Mouse (Mus musculus) heart, embryonic 13.5 days (tissue): Measurements from ENCODE around the gene Snx33. TPM values are rescaled to one million over a fixed set of nuclear protein-coding genes. Genes with fewer than 3 reads are reported as not detected.

ENCODE experiments used
- ATAC-seq: fragments of 200-750 bp; cut with Nextera tagmentation; 2 replicates; pipeline ENCODE4 v1.8.0; 2017; ENCODE audit warnings: moderate TSS enrichment; ENCODE audit not compliant: insufficient number of reproducible peaks, low FRiP score, low TSS enrichment; ENCODE audit errors: extremely low read depth
- H3K27ac ChIP-seq: fragments of 300-500 bp; sonication (generic); replicated peaks from 2 replicates; pipeline ENCODE4 v1.5.1; 2015; ENCODE audit warnings: moderate library complexity, mild to moderate bottlenecking, inconsistent platforms
- H3K27me3 ChIP-seq: fragments of 300-500 bp; sonication (generic); replicated peaks from 2 replicates; pipeline ENCODE4 v1.6.1; 2015; ENCODE audit warnings: mild to moderate bottlenecking, inconsistent platforms
- H3K36me3 ChIP-seq: fragments of 300-500 bp; sonication (generic); 2 replicates; pipeline ENCODE4 v1.6.1; 2015; ENCODE audit warnings: mild to moderate bottlenecking, inconsistent platforms
- H3K4me1 ChIP-seq: fragments of 300-500 bp; sonication (generic); 2 replicates; pipeline ENCODE4 v1.6.1; 2015; ENCODE audit warnings: inconsistent platforms
- H3K4me2 ChIP-seq: fragments of 300-500 bp; sonication (generic); 2 replicates; pipeline ENCODE4 v1.6.1; 2015; ENCODE audit warnings: inconsistent platforms, mild to moderate bottlenecking, moderate library complexity
- H3K4me3 ChIP-seq: fragments of 300-500 bp; sonication (generic); 2 replicates; pipeline ENCODE4 v1.5.1; 2015; ENCODE audit warnings: moderate library complexity, mild to moderate bottlenecking, inconsistent platforms
- H3K9ac ChIP-seq: fragments of 300-500 bp; sonication (generic); 2 replicates; pipeline ENCODE4 v1.6.1; 2015; ENCODE audit warnings: inconsistent platforms, mild to moderate bottlenecking, moderate library complexity
- H3K9me3 ChIP-seq: fragments of 300-500 bp; sonication (generic); 2 replicates; pipeline ENCODE4 v1.6.1; 2016; ENCODE audit warnings: inconsistent platforms
- WGBS: fragments of 180-500 bp; shearing (Covaris S2); methylation state at CpG from one replicate; pipeline ENCODE4 v1.1.7; 2015; ENCODE audit warnings: mixed read lengths; 5-methylcytosine and 5-hydroxymethylcytosine counted together
- polyA plus RNA-seq: library from polyadenylated mRNA; unstranded; fragments of >200 nt; fragmentation: Nextera tagmentation; extraction: Ambion mirVana; gene quantifications from 2 replicates; pipeline ENCODE4 v1.2.1, GENCODE M21; 2015

Snx33 gene
- polyA plus RNA-seq, 1 experiment from 2014 or later, result 6.6 TPM

DNA sequence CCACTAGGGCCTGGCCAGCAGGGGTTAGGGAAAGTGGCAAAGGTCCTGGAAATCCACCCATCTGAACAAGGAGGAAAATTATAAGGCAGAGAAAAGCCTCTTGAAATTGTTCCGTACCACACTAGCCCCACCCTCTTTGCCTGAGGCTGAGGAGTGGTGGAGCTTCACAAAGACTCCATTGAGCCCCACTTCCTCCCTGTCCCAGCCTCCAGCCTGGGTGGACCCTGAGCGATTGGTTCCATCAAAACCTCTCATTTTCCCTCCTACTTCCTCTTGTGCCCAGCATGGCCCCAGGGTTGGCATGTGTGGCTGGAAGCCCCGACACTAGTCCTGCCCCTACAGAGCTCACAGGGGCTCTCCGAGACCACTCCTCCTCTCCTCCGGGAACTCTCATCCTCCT is 50.9 kb downstream of the Snx33 start:
- no peak overlapping the region for H3K4me2 ChIP-seq
- 0 out of 2 replicates have a peak overlapping the region, but pooled peaks have one; percentile 33 for H3K27ac ChIP-seq
- 77% methylated on average over 5 of the region's 5 CpGs for WGBS
- no peaks in the 10 kb centered on the region for H3K27me3 ChIP-seq
- H3K36me3 ChIP-seq, result peaks cover 28% of the 10 kb centered on the region
- H3K9ac ChIP-seq, result 0 out of 2 replicates have a peak overlapping the region, but pooled peaks have one; percentile 58
- no peaks in the 10 kb centered on the region for H3K9me3 ChIP-seq
- H3K4me3 ChIP-seq, result no peak overlapping the region
- H3K4me1 ChIP-seq, result peaks cover 74% of the 10 kb centered on the region
- ATAC-seq, result no peak

DNA sequence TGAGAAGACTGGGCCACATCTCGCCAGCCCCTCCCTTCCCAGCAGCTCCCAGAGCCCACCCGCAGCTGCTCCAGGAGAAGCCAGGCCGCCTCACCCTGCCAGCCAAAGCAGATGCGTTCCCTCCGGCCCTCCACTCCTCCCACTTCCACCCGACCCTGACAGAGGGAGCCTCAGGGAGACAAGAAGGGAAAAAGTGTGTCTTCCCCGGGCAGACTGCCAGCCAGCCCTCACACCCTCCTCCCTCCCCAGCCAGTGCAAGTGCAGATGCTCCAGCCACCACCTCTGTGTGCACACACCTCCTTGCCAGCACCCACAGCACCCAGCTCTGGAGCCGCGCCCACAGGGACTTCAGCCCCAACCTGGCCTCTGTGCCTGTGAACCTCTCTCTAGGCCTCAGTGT is 51.4 kb downstream of the Snx33 start:
- peak overlapping the region; percentile 58 for H3K9ac ChIP-seq
- H3K27me3 ChIP-seq, result no peaks in the 10 kb centered on the region
- peaks cover 74% of the 10 kb centered on the region for H3K4me1 ChIP-seq
- H3K36me3 ChIP-seq, result peaks cover 24% of the 10 kb centered on the region
- no peak overlapping the region for H3K4me2 ChIP-seq
- H3K27ac ChIP-seq, result peak overlapping the region; percentile 33
- H3K9me3 ChIP-seq, result no peaks in the 10 kb centered on the region
- no peak for ATAC-seq
- no peak overlapping the region for H3K4me3 ChIP-seq
- WGBS, result 35% methylated on average over 9 of the region's 9 CpGs

- Histone ChIP-seq H3K4me3 (no peak overlapping the region), H3K27ac (peak overlapping the region; percentile 89), H3K4me2 (peak overlapping the region; percentile 14), H3K9me3 (no peaks in the 10 kb centered on the region), H3K4me1 (peaks cover 82% of the 10 kb centered on the region), H3K36me3 (peaks cover 13% of the 10 kb centered on the region), H3K9ac (peak overlapping the region; percentile 68), H3K27me3 (no peaks in the 10 kb centered on the region)
- ATAC-seq, result no peak
- WGBS, result 9% methylated on average over 1 of the region's 1 CpGs
These were observed 55.1 kb downstream of the Snx33 start for GRCm38 (mm10) chr9:56873097-56873496.

DNA sequence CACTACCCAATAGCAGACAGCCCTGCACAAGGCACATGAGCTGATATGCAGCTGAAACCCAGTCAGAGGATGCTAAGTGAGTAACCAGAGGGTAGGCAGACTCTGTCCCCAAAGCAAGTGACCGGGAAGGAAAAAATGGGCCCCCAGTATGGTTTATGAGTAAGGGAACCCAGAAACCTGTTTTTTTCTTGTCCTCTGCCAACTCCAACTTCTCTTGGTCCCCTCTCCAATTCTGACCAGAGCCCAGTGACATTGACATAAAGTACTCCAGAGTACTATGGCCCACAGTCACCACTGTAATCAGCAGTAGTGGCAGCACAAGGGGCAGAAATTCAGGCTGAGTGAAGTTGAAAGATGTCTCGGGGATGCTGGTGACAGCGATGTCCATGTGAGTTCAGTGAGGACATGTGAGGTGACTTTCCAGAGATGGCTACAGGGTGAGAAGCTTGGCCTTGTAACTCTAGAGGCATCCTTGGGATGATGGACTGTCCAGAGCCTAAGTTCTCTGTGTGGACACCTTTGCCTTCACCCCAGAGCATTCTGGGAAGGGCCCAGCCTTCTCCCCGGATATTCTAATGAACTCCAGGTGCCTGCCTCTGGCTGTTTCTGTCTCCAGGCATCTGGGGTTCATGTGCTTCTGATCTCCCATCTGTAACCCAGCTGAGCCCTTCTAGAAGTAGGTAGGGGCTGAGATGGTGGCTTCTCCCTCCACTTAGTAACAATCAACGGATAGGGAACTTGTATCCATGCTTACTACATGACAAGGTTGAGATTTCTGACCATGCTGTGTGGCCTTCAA is 55.9 kb downstream of the Snx33 start:
- WGBS, result 61% methylated on average over 5 of the region's 5 CpGs
- H3K4me2 ChIP-seq, result no peak overlapping the region
- H3K9me3 ChIP-seq, result no peaks in the 10 kb centered on the region
- H3K27me3 ChIP-seq, result no peaks in the 10 kb centered on the region
- H3K27ac ChIP-seq, result peak overlapping the region; percentile 89
- H3K9ac ChIP-seq, result peak overlapping the region; percentile 68
- no peak overlapping the region for H3K4me3 ChIP-seq
- ATAC-seq, result no peak
- H3K36me3 ChIP-seq, result peaks cover 12% of the 10 kb centered on the region
- peaks cover 86% of the 10 kb centered on the region for H3K4me1 ChIP-seq

DNA sequence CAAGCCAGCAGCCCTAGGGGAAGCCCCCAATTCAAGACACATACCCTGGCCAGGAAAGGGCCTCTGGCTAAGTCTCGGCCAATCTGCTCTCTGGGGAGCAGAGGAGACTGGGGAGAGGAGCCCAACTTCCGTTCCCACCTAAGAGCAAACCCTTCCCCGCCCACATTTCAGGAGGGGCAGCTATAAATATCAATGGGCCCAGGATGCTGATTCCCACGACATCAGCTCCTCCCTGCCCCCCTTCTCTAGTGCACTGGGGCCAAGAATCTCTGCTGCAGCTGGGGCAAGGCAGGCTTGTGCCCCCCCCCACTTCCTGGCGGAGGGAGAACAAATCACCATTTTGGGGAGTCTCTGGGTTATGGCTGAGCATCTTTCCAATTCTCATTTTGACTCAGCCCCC is 57.0 kb downstream of the Snx33 start:
- H3K9me3 ChIP-seq, result no peaks in the 10 kb centered on the region
- WGBS, result 13% methylated on average over 5 of the region's 5 CpGs
- H3K36me3 ChIP-seq, result peaks cover 9% of the 10 kb centered on the region
- peaks cover 86% of the 10 kb centered on the region for H3K4me1 ChIP-seq
- H3K27ac ChIP-seq, result peak overlapping the region; percentile 89
- no peaks in the 10 kb centered on the region for H3K27me3 ChIP-seq
- H3K4me3 ChIP-seq, result 0 out of 2 replicates have a peak overlapping the region, but pooled peaks have one; percentile 8
- peak overlapping the region; percentile 68 for H3K9ac ChIP-seq
- peak overlapping the region; percentile 51 for H3K4me2 ChIP-seq
- no peak for ATAC-seq

DNA sequence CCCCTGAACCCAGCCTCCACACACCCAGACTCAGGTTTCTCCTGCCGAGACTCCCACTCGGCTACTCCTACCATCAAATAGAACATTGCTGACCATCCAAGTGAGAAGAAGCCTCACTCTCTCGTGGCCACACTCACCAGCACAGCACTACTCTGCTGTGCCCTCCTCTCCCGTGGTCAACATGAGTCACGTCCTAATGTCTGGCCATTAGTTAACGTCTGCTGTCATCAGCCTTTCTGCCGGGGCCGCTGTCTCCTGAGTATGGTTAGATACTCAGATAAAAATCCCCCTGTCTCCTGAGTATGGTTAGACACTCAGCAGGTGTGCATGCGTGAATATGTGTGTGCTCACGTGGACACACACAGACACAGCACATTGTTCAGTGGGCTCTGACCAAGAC is 57.4 kb downstream of the Snx33 start:
- H3K4me1 ChIP-seq, result peaks cover 88% of the 10 kb centered on the region
- 21% methylated on average over 10 of the region's 10 CpGs for WGBS
- H3K4me2 ChIP-seq, result peak overlapping the region; percentile 51

GRCm38 (mm10) chr9:56869552-56869951 is 58.6 kb downstream of the Snx33 start:
- 66% methylated on average over 13 of the region's 13 CpGs for WGBS
- no peaks in the 10 kb centered on the region for H3K9me3 ChIP-seq
- H3K36me3 ChIP-seq, result no peaks in the 10 kb centered on the region
- no peak overlapping the region for H3K4me3 ChIP-seq
- ATAC-seq, result no peak
- peaks cover 3% of the 10 kb centered on the region; the same call in 1 of the 2 replicates for H3K27me3 ChIP-seq
- H3K4me2 ChIP-seq, result no peak overlapping the region
- H3K9ac ChIP-seq, result peak overlapping the region; percentile 53
- peak overlapping the region; percentile 89; the same call in 1 of the 2 replicates for H3K27ac ChIP-seq
- peaks cover 98% of the 10 kb centered on the region for H3K4me1 ChIP-seq

More for the DNA sequence above, 57.4 kb downstream of the Snx33 start:
- Histone ChIP-seq H3K27ac (peak overlapping the region; percentile 89), H3K27me3 (peaks cover 2% of the 10 kb centered on the region; the same call in 1 of the 2 replicates), H3K4me3 (0 out of 2 replicates have a peak overlapping the region, but pooled peaks have one; percentile 8), H3K9me3 (no peaks in the 10 kb centered on the region), H3K9ac (peak overlapping the region; percentile 67), H3K36me3 (peaks cover 6% of the 10 kb centered on the region)
- no peak for ATAC-seq

DNA sequence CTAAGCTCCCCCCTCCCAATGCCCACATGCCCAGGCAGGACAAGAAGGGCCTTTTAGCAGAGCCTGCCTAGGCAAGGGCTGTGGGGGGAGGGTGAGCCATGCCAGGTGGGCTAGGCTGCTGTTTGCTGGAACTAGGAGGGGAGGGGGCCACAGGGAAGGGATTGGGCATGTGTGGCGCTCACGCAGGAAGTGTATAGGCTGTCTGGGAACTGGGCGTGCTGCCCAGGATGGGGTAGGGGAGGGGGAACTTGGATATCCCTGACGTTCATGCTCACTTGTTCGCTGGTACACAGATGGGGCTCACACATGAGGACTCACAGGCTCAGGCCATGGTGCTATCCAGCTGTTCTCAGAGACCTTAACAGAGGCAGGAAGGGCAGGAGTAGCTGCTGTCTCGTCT is 59.9 kb downstream of the Snx33 start:
- Histone ChIP-seq H3K9me3 (no peaks in the 10 kb centered on the region), H3K9ac (peak overlapping the region; percentile 92), H3K4me2 (peak overlapping the region; percentile 80), H3K27ac (peak overlapping the region; percentile 94), H3K27me3 (peaks cover 13% of the 10 kb centered on the region; the same call in 1 of the 2 replicates), H3K4me3 (peak overlapping the region; percentile 76), H3K4me1 (peaks cover 98% of the 10 kb centered on the region), H3K36me3 (no peaks in the 10 kb centered on the region)
- 22% methylated on average over 6 of the region's 6 CpGs for WGBS
- peak; percentile 52 for ATAC-seq

Other genes with a start within 250 kb of the Snx33 start
- 1.5 and 2.3 TPM in 2 replicates for gene Lingo1, start 131.9 kb downstream of the Snx33 start, polyA plus RNA-seq
- 0.49 and 0.73 TPM in 2 replicates for gene Odf3l1, start 63.7 kb downstream of the Snx33 start, polyA plus RNA-seq
- 24.2 and 26.2 TPM in 2 replicates for gene Cspg4, start 63.3 kb downstream of the Snx33 start, polyA plus RNA-seq
- 61.8 and 63.2 TPM in 2 replicates for gene Imp3, start 9.1 kb upstream of the Snx33 start, polyA plus RNA-seq
- gene Snupn, start 22.5 kb upstream of the Snx33 start, polyA plus RNA-seq, result 17.4 and 17.8 TPM in 2 replicates
- gene Ptpn9, start 66.6 kb upstream of the Snx33 start, polyA plus RNA-seq, result 13.8 and 14.8 TPM in 2 replicates
- gene Sin3a, start 143.7 kb upstream of the Snx33 start, polyA plus RNA-seq, result 18.3 and 22.1 TPM in 2 replicates
- 58.0 and 58.4 TPM in 2 replicates for gene Man2c1, start 202.3 kb upstream of the Snx33 start, polyA plus RNA-seq
- 5.0 and 5.3 TPM in 2 replicates for gene Neil1, start 219.9 kb upstream of the Snx33 start, polyA plus RNA-seq
- gene Commd4, start 230.0 kb upstream of the Snx33 start, polyA plus RNA-seq, result 69.1 and 75.8 TPM in 2 replicates